Mouse (Mus musculus) liver, embryonic 14.5 days (tissue): ENCODE results near the gene Ripk3.
A peak's percentile ranks its signal among the peaks of the same experiment; 100 is the strongest.

ENCODE experiments used
- CTCF ChIP-seq: IDR thresholded peaks from 2 replicates; pipeline ENCODE4 v1.5.1; 2016; ENCODE audit warnings: antibody characterized with exemption, low read depth, control low read depth
- EP300 ChIP-seq: IDR thresholded peaks from 2 replicates; pipeline ENCODE4 v1.6.1; 2016; ENCODE audit warnings: antibody characterized with exemption, low read depth

DNA sequence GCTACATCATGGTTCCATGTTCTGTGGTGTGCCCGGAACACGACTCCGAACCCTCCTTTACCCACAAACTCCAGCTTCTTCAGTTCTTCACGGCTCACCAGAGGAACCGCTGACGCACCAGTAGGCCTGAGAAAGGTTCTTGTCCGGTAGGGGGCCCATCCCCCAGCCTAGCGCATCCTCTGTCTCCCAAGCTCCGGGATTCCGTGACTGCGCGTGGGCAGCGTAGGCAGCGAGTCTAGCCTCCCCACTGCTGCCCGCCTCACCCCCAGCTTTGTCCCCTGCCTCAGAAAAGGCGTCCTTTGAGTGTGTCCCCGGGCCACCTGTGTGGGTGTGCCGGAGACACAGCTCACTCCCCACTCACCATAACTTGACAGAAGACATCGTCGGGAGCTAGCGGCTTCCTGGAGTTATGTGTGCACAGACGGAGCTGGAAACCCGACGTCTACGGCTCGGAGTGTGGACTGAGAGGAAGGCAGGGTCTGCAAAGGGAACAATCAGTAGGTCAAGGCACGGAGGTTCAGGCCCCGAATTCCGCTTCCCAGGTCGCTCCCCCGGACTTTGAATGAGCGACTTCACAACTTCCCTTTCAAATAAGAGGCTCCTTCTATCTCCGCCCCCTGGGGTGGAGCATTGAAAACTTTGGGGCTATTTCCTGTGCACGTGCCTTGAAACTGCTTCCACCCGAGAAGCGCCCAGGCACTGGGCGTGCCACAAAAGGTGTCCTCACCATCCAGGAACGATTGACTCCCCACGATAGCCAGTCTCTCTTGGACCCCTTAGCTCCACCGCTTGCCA, at the start of gene Ripk3:
- TF ChIP-seq CTCF (peak; percentile 36), EP300 (no peak)
